Mouse (Mus musculus): ENCODE data around the gene Exoc4.

DNA sequence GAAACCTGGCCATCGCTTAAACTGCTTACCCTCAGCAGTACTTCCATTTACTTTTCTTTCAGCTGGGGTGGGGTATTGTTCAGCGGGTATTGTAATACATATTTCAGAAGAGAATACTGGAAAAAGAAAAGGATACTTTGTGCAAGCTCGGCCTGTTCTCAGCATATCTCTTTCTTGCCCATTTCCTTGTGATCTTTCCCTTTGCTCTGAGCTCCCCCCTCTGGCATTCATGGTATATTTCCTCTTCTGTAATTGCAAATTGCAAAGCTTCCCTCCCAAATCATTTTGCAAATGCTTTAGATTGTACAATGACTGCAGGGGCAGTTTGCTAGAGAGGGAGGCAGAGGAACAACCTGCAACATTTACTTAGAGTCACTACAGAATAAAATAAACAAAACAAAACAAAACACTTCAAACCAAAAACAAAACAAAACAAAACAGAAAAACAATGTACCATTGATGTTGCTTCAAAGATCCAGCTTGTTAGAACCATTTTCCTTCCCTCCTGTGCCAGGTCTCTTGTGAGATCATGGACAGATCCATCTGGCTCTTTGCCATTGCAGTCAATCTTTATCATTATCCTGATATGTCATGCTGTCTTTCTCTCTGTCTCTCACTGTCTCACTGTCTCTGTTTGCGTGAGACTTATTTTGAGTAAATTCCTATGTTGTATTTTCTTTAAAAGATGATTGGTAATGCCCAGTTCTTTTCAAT, 156.8 kb downstream of the Exoc4 start:
- no peak for TF ChIP-seq CTCF (IDR thresholded peaks at IDR 0.05; ENCODE audit: low read depth, low read length)
- TF ChIP-seq POLR2A (IDR thresholded peaks at IDR 0.05; ENCODE audit: extremely low read depth, insufficient read depth, low read length): no peak

Data from liver, adult 2 months (tissue).